Comparison of ENCODE assay signal across 11 mouse cellular contexts in the genomic region with DNA sequence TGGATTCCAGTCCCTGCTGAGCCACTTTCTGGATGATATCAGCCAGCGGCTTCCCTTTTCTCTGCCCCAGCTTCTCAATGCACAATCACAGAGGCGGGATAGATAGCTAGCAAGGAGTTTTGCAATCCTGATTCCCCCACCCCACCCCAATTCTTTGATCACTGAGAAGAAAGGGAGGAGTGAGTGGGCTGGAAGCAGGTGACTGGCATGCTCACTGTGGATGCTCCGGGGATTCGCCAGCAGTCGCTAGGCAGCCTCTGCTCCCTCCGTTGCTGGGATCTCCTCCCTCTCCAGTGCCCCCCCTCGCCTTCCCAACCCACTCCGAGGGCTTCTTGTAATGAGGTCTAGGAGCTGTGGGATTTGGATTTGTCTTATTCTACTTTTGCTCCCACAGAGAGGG. TPM values are rescaled to one million over a fixed set of nuclear protein-coding genes. Genes with fewer than 3 reads are reported as not detected.
A peak's percentile ranks its signal among the peaks of the same experiment; 100 is the strongest.
DNase-seq lines count a peak whose midpoint lies in the region; ATAC-seq lines count a peak whose summit lies in the region.
"Had no signal": no experiment of that assay in that cellular context is flagged by ENCODE, and none has a peak within 500 bp of the region (broad histone marks: within the 10 kb centered on the region; RNA-seq: fewer than 3 reads in every experiment).

No protein-coding gene starts in this region.

- peak overlapping the region; percentile 81 for H3K27ac ChIP-seq in midbrain, embryonic 10.5 days (replicated peaks)
- H3K27ac ChIP-seq: kidney, embryonic 15.5 days had no signal

- 32% methylated on average over 8 of the region's 8 CpGs for WGBS in midbrain, embryonic 10.5 days

- intact Hi-C loops in left cerebral cortex, postnatal 4 days (cut with DNase I) = no loop called here

- 0 out of 2 replicates have a peak overlapping the region, but pooled peaks have one; percentile 9 for H3K4me3 ChIP-seq in midbrain, embryonic 10.5 days
- H3K4me3 ChIP-seq: kidney, embryonic 15.5 days had no signal

- ATAC-seq in granulocyte monocyte progenitor cell, adult 5-6 weeks (replicated peaks; ENCODE audit: poor library complexity, severe bottlenecking) = 0 out of 2 replicates have a peak, but pooled peaks have one; percentile 14

- no peaks in the 10 kb centered on the region for H3K9me3 ChIP-seq in midbrain, embryonic 10.5 days (replicated peaks)
- H3K9me3 ChIP-seq: kidney, embryonic 15.5 days had no signal

- no peaks in the 10 kb centered on the region for H3K27me3 ChIP-seq in midbrain, embryonic 10.5 days (ENCODE audit: low read depth, poor library complexity, severe bottlenecking)
- H3K27me3 ChIP-seq: kidney, embryonic 15.5 days had no signal

- peaks cover 21% of the 10 kb centered on the region for H3K4me1 ChIP-seq in midbrain, embryonic 10.5 days

- DNase-seq in left cerebral cortex, adult 11 months (ENCODE audit: low spot score) = peak; percentile 47
- no peak for DNase-seq in left cerebral cortex, postnatal 4 days
- DNase-seq in midbrain, embryonic 10.5 days (ENCODE audit: low spot score) = no peak
- DNase-seq in right cerebral cortex, postnatal 4 days = peak; percentile 42
- no peak for DNase-seq in lung, postnatal 4 days
- DNase-seq in kidney, adult 8-10 months = no peak
- no peak for DNase-seq in adrenal gland, adult 8-10 months
- DNase-seq: cerebellum, adult 8-10 months; thymus, postnatal 14 days had no signal

- H3K36me3 ChIP-seq in midbrain, embryonic 10.5 days = no peaks in the 10 kb centered on the region
- H3K36me3 ChIP-seq: kidney, embryonic 15.5 days had no signal

RNA-seq across cellular contexts. Expression of gene Epb41l1, which starts 12.5 kb away (rescaled TPM):
- 100 to 1,000 TPM; 229 to 236 TPM for total RNA-seq in left cerebral cortex, postnatal 4 days (2021)
- total RNA-seq in granulocyte monocyte progenitor cell, adult 5-6 weeks (2014; fragmentation: Nextera tagmentation) = 1.0 TPM in 1 of 2 replicates, not detected in the other
- total RNA-seq in granulocyte monocyte progenitor cell, adult 5-6 weeks (2017) = 0.34 TPM in 1 of 2 replicates, not detected in the other
- polyA plus RNA-seq in midbrain, embryonic 10.5 days (2016; fragmentation: Nextera tagmentation; extraction: Ambion mirVana) = 1.3 and 1.8 TPM in 2 replicates
- 100 to 1,000 TPM in 2 of 4 experiments, 10 to 100 TPM in 2; 72.4 to 109 (median 91.3) TPM for total RNA-seq in adrenal gland, adult 8-10 months (2022)

Comparison
In these comparisons a context has a peak if more than half of its experiments do, and no peak if none do; other contexts are left out.
1. DNase-seq: peak in left cerebral cortex, adult 11 months (single experiment) and right cerebral cortex, postnatal 4 days (single experiment); none in left cerebral cortex, postnatal 4 days (single experiment), midbrain, embryonic 10.5 days (single experiment), lung, postnatal 4 days (0 of 2), kidney, adult 8-10 months (0 of 2) and adrenal gland, adult 8-10 months (single experiment).
2. RNA of gene Epb41l1, which starts 12.5 kb away (total RNA-seq): 229 to 236 TPM in left cerebral cortex, postnatal 4 days and 72.4 to 109 TPM in adrenal gland, adult 8-10 months; 0.34 to 1.0 TPM in granulocyte monocyte progenitor cell, adult 5-6 weeks; every median in the first group is over 10 times any median in the second.